Mouse (Mus musculus): ENCODE results near the gene Olfr692. TPM values are rescaled to one million over a fixed set of nuclear protein-coding genes. Genes with fewer than 3 reads are reported as not detected.

Gene Olfr692
- total and polyA plus RNA-seq, 2 experiments: not detected

GRCm38 (mm10) chr7:105396126-105396525 is 28.1 kb downstream of the Olfr692 start:
- no peak for DNase-seq (ENCODE audit: extremely low read depth, low read depth, low spot score)
- Histone ChIP-seq H3K79me2 (ENCODE audit: control insufficient read depth, insufficient read depth, low read length) (peaks cover 5% of the 10 kb centered on the region; the same call in 1 of the 2 replicates), H3K27me3 (ENCODE audit: control insufficient read depth, insufficient read depth, low read length) (no peaks in the 10 kb centered on the region), H3K4me1 (ENCODE audit: control insufficient read depth, insufficient read depth, low read length) (peaks cover 9% of the 10 kb centered on the region), H3K36me3 (ENCODE audit: control insufficient read depth, insufficient read depth, low read length) (peaks cover 5% of the 10 kb centered on the region), H3K27ac (replicated peaks; ENCODE audit: insufficient read depth, low read depth, low read length) (peak overlapping the region; percentile 32; the same call in 1 of the 2 replicates), H3K4me3 (ENCODE audit: insufficient read depth, low read depth, low read length) (no peak overlapping the region), H3K9ac (ENCODE audit: low read depth, low read length) (no peak overlapping the region)
- TF ChIP-seq CTCF (IDR thresholded peaks at IDR 0.05; ENCODE audit: low read depth, low read length): no peak
- no peak for TF ChIP-seq POLR2A (IDR thresholded peaks at IDR 0.05; ENCODE audit: extremely low read depth, insufficient read depth, low read length)

DNA sequence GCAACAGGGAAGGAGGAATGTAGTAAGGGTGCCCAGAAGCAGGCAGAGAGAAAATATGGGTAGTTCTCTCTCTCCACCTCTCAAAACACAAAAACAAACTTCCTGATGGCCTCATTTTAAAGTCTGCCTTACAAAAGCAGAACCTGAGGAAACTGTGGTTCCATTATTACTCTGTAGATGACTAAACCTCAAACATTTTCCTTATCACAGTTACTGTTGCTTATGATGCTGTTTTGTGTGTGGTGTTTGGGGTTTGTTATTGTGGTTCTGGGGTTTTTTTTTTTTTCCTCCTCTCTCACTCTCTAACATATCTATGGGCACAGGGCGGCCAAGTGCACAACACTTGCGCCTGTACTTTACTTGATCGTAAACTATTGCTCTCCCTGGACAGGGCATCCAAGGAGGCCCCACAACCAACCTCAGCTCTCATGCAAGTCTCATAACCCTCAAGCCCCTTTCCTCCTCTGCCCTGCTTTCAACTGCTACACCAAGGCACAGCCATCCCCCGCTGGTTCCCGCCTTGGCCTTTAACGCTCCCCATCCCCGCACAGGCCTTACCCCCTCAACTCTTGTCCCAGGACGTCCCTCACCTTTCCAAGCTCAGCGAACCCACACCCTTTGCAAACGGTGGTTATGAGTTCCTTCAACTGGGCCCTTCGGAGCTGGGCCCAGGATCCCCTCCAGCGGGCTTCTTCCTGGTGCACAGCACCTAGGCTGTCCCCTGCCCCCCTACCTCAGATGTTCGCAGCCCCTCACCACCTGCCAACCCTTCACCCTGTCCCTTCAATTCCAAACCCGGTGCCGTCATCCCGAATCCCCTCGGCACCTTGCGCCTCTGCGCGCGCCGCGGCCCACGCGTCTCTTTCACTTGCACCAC is 31.3 kb downstream of the Olfr692 start:
- under 1% methylated on average over 25 of the region's 25 CpGs for WGBS
- TF ChIP-seq POLR2A (IDR thresholded peaks at IDR 0.05; ENCODE audit: extremely low read depth, insufficient read depth, low read length) (no peak), CTCF (IDR thresholded peaks at IDR 0.05; ENCODE audit: low read depth, low read length) (no peak)

DNA sequence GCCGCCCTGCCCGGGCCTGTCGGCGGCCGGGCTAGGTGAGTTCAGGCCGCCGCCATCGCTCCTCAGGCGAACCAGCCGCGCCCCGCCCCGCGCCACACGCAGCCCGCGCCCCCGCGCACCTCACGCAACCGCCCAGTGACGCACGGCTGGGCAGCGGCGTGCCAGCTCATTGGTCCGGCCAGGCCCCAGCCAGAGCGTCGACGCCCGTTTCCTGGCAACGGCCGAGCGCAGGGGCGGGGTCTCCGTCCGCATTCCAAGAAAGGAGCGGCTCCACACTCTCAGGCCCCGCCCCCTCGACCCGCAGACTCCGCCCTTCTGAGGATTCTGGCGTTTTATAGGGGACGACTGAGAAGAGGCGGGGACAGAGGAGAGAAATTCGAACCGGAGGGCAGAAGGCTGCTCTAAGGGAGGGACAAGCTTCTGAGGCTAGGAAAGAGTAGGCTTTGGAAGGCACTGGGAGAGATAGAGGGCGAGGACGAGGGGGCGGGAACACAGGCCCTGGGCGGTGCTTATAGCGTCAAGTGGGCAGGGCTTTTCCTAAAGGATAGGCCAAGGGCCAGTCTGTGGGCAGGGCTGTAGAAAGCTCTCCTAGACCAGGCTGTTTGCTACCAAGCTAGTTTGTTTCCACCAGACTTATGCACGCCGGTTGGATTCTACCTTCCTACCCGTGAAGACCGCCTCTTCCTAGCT is 32.0 kb downstream of the Olfr692 start, which contains the start of gene Fam160a2:
TSS of gene Fam160a2 (minus strand) at position 120 of the 690 bp plus-strand sequence.
- Histone ChIP-seq H3K4me3 (ENCODE audit: insufficient read depth, low read depth, low read length) (peak within 1 kb of the TSS; percentile 85), H3K79me2 (ENCODE audit: control insufficient read depth, insufficient read depth, low read length) (peaks cover 5% of the 10 kb centered on the region; the same call in 1 of the 2 replicates), H3K4me1 (ENCODE audit: control insufficient read depth, insufficient read depth, low read length) (peaks cover 9% of the 10 kb centered on the region), H3K9ac (ENCODE audit: low read depth, low read length) (peak within 1 kb of the TSS; percentile 90), H3K27ac (replicated peaks; ENCODE audit: insufficient read depth, low read depth, low read length) (peak within 1 kb of the TSS; percentile 67), H3K27me3 (ENCODE audit: control insufficient read depth, insufficient read depth, low read length) (no peaks in the 10 kb centered on the region), H3K36me3 (ENCODE audit: control insufficient read depth, insufficient read depth, low read length) (no peaks in the 10 kb centered on the region; the same call in 1 of the 2 replicates)
- TF ChIP-seq CTCF (IDR thresholded peaks at IDR 0.05; ENCODE audit: low read depth, low read length): no peak
- peak; percentile 50; the same call in 1 of the 2 replicates for TF ChIP-seq POLR2A (IDR thresholded peaks at IDR 0.05; ENCODE audit: extremely low read depth, insufficient read depth, low read length)
- WGBS: under 1% methylated on average over 55 of the region's 55 CpGs
- peak; percentile 98 for DNase-seq (ENCODE audit: extremely low read depth, low read depth, low spot score)

More for the DNA sequence above, 31.3 kb downstream of the Olfr692 start:
- H3K27ac ChIP-seq (replicated peaks; ENCODE audit: insufficient read depth, low read depth, low read length): peak overlapping the region; percentile 52
- peak; percentile 25 for DNase-seq (ENCODE audit: extremely low read depth, low read depth, low spot score)
- H3K36me3 ChIP-seq (ENCODE audit: control insufficient read depth, insufficient read depth, low read length): no peaks in the 10 kb centered on the region; the same call in 1 of the 2 replicates
- peak overlapping the region; percentile 85 for H3K4me3 ChIP-seq (ENCODE audit: insufficient read depth, low read depth, low read length)
- peaks cover 9% of the 10 kb centered on the region for H3K4me1 ChIP-seq (ENCODE audit: control insufficient read depth, insufficient read depth, low read length)
- H3K79me2 ChIP-seq (ENCODE audit: control insufficient read depth, insufficient read depth, low read length): peaks cover 5% of the 10 kb centered on the region; the same call in 1 of the 2 replicates
- peak overlapping the region; percentile 90 for H3K9ac ChIP-seq (ENCODE audit: low read depth, low read length)
- H3K27me3 ChIP-seq (ENCODE audit: control insufficient read depth, insufficient read depth, low read length): no peaks in the 10 kb centered on the region

GRCm38 (mm10) chr7:105404268-105404667 is 36.2 kb downstream of the Olfr692 start, which contains the start of gene Cnga4:
Gene Cnga4, plus strand, starts transcription at chr7:105404568.
- no peak within 1 kb of the TSS for H3K27ac ChIP-seq (replicated peaks; ENCODE audit: insufficient read depth, low read depth, low read length)
- no peaks in the 10 kb centered on the region for H3K36me3 ChIP-seq (ENCODE audit: control insufficient read depth, insufficient read depth, low read length)
- H3K79me2 ChIP-seq (ENCODE audit: control insufficient read depth, insufficient read depth, low read length): peaks cover 5% of the 10 kb centered on the region; the same call in 1 of the 2 replicates
- no peak for TF ChIP-seq POLR2A (IDR thresholded peaks at IDR 0.05; ENCODE audit: extremely low read depth, insufficient read depth, low read length)
- no peak for TF ChIP-seq CTCF (IDR thresholded peaks at IDR 0.05; ENCODE audit: low read depth, low read length)
- no peak for DNase-seq (ENCODE audit: extremely low read depth, low read depth, low spot score)
- peaks cover 1% of the 10 kb centered on the region; the same call in 1 of the 2 replicates for H3K4me1 ChIP-seq (ENCODE audit: control insufficient read depth, insufficient read depth, low read length)
- H3K27me3 ChIP-seq (ENCODE audit: control insufficient read depth, insufficient read depth, low read length): no peaks in the 10 kb centered on the region
- H3K4me3 ChIP-seq (ENCODE audit: insufficient read depth, low read depth, low read length): no peak within 1 kb of the TSS
- no peak within 1 kb of the TSS for H3K9ac ChIP-seq (ENCODE audit: low read depth, low read length)
- WGBS: 82% methylated on average over 5 of the region's 5 CpGs

DNA sequence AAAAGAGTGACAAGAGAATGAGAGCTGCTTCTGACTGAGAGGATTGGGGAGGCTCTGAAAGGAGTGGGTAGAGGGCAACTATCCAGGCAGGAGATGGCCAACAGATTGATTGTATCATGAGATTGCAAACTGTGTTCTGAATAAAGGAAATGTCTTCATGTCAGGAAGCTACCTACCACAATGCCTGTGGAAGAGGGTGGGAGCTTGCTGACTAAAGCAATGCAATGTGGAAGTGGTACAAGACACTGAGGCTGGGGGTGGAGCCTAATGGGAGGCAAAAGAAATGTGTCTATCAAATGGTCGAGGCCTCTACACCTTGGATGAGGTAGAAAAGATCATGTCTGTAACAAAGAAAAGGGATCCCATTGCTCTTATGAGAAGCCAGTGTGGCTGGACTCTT is 38.3 kb downstream of the Olfr692 start:
- no peak overlapping the region for H3K27ac ChIP-seq (replicated peaks; ENCODE audit: insufficient read depth, low read depth, low read length)
- H3K27me3 ChIP-seq (ENCODE audit: control insufficient read depth, insufficient read depth, low read length): no peaks in the 10 kb centered on the region
- no peak for DNase-seq (ENCODE audit: extremely low read depth, low read depth, low spot score)
- H3K4me3 ChIP-seq (ENCODE audit: insufficient read depth, low read depth, low read length): no peak overlapping the region
- no peaks in the 10 kb centered on the region for H3K36me3 ChIP-seq (ENCODE audit: control insufficient read depth, insufficient read depth, low read length)
- H3K9ac ChIP-seq (ENCODE audit: low read depth, low read length): no peak overlapping the region
- no peaks in the 10 kb centered on the region for H3K4me1 ChIP-seq (ENCODE audit: control insufficient read depth, insufficient read depth, low read length)
- no peaks in the 10 kb centered on the region for H3K79me2 ChIP-seq (ENCODE audit: control insufficient read depth, insufficient read depth, low read length)
- 59% methylated on average over 1 of the region's 1 CpGs for WGBS
- no peak for TF ChIP-seq POLR2A (IDR thresholded peaks at IDR 0.05; ENCODE audit: extremely low read depth, insufficient read depth, low read length)
- TF ChIP-seq CTCF (IDR thresholded peaks at IDR 0.05; ENCODE audit: low read depth, low read length): no peak

Measured in liver, adult 2 months (tissue).